Mouse (Mus musculus) ES-E14 (cell line): Measurements from ENCODE around the gene Pi4kb. TPM values are rescaled to one million over a fixed set of nuclear protein-coding genes. Genes with fewer than 3 reads are reported as not detected.

Experiments
- DNase-seq: peaks from one replicate; pipeline ENCODE4 v3.0.0-alpha.2; 2013; ENCODE audit warnings: low read depth, low spot score
- H3K27ac ChIP-seq: 2 replicates; pipeline ENCODE4 v1.5.1; 2012; ENCODE audit warnings: low read depth, mild to moderate bottlenecking, low read length, moderate library complexity, mixed read lengths; ENCODE audit not compliant: poor library complexity, insufficient read depth, severe bottlenecking
- H3K36me3 ChIP-seq: 2 replicates; pipeline ENCODE4 v1.6.1; 2012; ENCODE audit warnings: mild to moderate bottlenecking, low read length, moderate library complexity, mixed read lengths; ENCODE audit not compliant: control insufficient read depth, poor library complexity, insufficient read depth, severe bottlenecking
- H3K4me1 ChIP-seq, 2 experiments: fragments of 150-350 bp in 1 of 2; sonication (generic) in 1 of 2; 2 replicates each; pipeline ENCODE4 v1.6.1; 2012; ENCODE audit warnings: low read length in 2 of 2, mild to moderate bottlenecking in 1 of 2, mixed read lengths in 1 of 2; ENCODE audit not compliant: control insufficient read depth in 2 of 2, insufficient read depth in 2 of 2, poor library complexity in 1 of 2
- H3K4me3 ChIP-seq, 2 experiments: fragments of 150-350 bp in 1 of 2; sonication (generic) in 1 of 2; 2 replicates each; pipeline ENCODE4 v1.5.1; 2012; ENCODE audit warnings: low read length in 2 of 2, low read depth in 1 of 2, mild to moderate bottlenecking in 1 of 2, mixed read lengths in 1 of 2; ENCODE audit not compliant: insufficient read depth in 1 of 2, poor library complexity in 1 of 2, severe bottlenecking in 1 of 2
- H3K9ac ChIP-seq: 2 replicates; pipeline ENCODE4 v1.6.1; 2012; ENCODE audit warnings: low read depth, mild to moderate bottlenecking, low read length, mixed read lengths; ENCODE audit not compliant: poor library complexity, insufficient read depth, severe bottlenecking
- H3K9me3 ChIP-seq: fragments of 150-350 bp; sonication (generic); 2 replicates; pipeline ENCODE4 v1.6.1; 2012; ENCODE audit warnings: low read depth, mild to moderate bottlenecking, low read length; ENCODE audit not compliant: control insufficient read depth, insufficient read depth
- CHD2 ChIP-seq: IDR thresholded peaks from 2 replicates; pipeline ENCODE4 v1.6.1; 2014; ENCODE audit warnings: mild to moderate bottlenecking, low read depth, low read length, inconsistent platforms
- HCFC1 ChIP-seq: IDR thresholded peaks from 2 replicates; pipeline ENCODE4 v1.6.1; 2012; ENCODE audit warnings: low read length, inconsistent platforms, borderline replicate concordance; ENCODE audit not compliant: insufficient read depth
- MAFK ChIP-seq: IDR thresholded peaks from 2 replicates; pipeline ENCODE4 v1.6.1; 2014; ENCODE audit warnings: mild to moderate bottlenecking, low read depth, low read length, inconsistent platforms; ENCODE audit not compliant: insufficient read depth
- ZC3H11A ChIP-seq: IDR thresholded peaks from 2 replicates; pipeline ENCODE4 v1.6.1; 2012; ENCODE audit warnings: low read depth, mild to moderate bottlenecking, inconsistent platforms, low read length, borderline replicate concordance
- ZNF384 ChIP-seq: IDR thresholded peaks from 2 replicates; pipeline ENCODE4 v1.6.1; 2012; ENCODE audit warnings: low read depth, low read length, inconsistent platforms
- in situ Hi-C, 2 experiments: fragments of 600-800 bp; cut with MboI; formaldehyde crosslinking; loops; one replicate each; pipeline ENCODE4 v1.15.1; 2025; ENCODE audit warnings: low sequenced_read_pairs in 2 of 2, inconsistent platforms in 1 of 2; ENCODE audit not compliant: unreplicated experiment in 2 of 2
- total RNA-seq: library from RNA; depleted of rRNA; stranded (reverse); fragments of 300-350 nt; gene quantifications from 2 replicates; pipeline ENCODE4 v1.2.3, GENCODE M21; 2012

Gene Pi4kb
- total RNA-seq, 1 experiment, result 29.7 TPM

DNA sequence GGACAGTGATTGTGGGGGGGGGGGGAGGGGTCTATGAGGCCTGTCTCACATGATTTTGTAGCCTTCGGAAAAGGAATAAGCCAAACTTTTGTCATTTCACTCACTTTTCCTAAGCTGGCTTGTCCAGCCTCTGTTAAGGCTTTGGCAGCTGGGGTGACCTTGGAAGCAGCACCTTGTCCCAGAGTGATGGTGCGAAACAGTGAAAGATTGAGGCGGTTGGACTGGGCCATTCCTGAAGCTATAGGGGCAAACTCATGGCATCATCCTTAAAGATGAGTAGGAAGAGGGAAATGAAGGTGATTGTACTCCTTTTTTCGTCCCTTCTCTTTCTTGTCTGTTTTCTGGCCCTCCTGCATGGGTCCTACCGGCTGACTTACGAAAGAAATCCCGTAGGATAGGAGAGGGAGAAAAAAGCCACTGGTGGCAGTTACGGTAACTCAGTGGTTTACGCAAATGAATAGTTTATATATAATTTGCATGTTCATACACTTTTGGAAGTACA is 454 bp upstream of the Pi4kb start:
- Histone ChIP-seq H3K9me3 (no peaks in the 10 kb centered on the region), H3K9ac (peak overlapping the region; percentile 68; the same call in 1 of the 2 replicates), H3K4me1 (peaks cover 0 to 3% of the 10 kb centered on the region in 2 experiments; a peak in 1 of 4 replicates), H3K4me3 (peak overlapping the region; percentile 63 to 97), H3K36me3 (no peaks in the 10 kb centered on the region), H3K27ac (no peak overlapping the region)
- TF ChIP-seq MAFK (no peak), ZC3H11A (no peak), CHD2 (no peak)
- in situ Hi-C loops, result no loop called here
- DNase-seq, result no peak

DNA sequence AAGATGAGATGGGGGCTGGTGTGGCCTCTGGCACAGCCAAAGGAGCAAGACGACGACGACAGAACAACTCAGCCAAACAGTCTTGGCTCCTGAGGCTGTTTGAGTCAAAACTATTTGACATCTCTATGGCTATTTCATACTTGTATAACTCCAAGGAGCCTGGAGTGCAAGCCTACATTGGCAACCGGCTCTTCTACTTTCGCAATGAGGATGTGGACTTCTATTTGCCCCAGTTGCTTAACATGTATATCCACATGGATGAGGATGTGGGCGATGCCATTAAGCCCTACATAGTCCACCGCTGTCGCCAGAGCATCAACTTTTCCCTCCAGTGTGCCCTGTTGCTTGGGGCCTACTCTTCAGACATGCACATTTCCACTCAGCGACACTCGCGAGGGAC is 9.8 kb downstream of the Pi4kb start:
- peaks cover 0 to 7% of the 10 kb centered on the region in 2 experiments; a peak in 2 of 4 replicates for H3K4me1 ChIP-seq
- TF ChIP-seq MAFK (no peak), CHD2 (no peak), HCFC1 (no peak), ZNF384 (no peak), ZC3H11A (no peak)
- H3K9me3 ChIP-seq, result no peaks in the 10 kb centered on the region
- H3K9ac ChIP-seq, result no peak overlapping the region
- in situ Hi-C loops, result no loop called here
- no peak overlapping the region for H3K27ac ChIP-seq
- H3K36me3 ChIP-seq, result peaks cover 9% of the 10 kb centered on the region; the same call in 1 of the 2 replicates
- no peak overlapping the region for H3K4me3 ChIP-seq
- no peak for DNase-seq

DNA sequence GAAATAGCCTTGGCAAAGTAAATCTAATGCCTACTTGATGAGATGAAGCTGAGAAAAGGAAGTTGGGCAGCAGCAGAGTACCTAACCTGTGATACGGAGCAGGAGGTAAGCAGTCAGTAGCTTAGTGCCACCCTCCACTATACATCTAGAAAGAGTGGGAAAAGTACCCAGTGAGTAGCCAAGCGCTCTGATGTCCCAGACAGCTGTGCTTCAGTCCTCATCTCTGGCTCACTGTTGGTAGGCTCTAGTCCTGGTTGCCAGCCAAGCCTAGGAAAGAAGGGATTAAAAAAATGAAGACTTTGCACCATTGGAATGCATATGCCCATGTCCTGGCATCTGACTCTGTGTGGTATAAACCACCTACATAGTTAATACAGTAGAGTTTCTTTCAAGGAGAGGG is 11.0 kb downstream of the Pi4kb start:
- no peaks in the 10 kb centered on the region for H3K9me3 ChIP-seq
- H3K27ac ChIP-seq, result no peak overlapping the region
- peaks cover 9% of the 10 kb centered on the region; the same call in 1 of the 2 replicates for H3K36me3 ChIP-seq
- H3K4me1 ChIP-seq, result peaks cover 0 to 7% of the 10 kb centered on the region in 2 experiments; a peak in 2 of 4 replicates
- in situ Hi-C loops, result no loop called here
- TF ChIP-seq ZNF384, result no peak
- TF ChIP-seq ZC3H11A, result no peak
- no peak for TF ChIP-seq HCFC1
- TF ChIP-seq MAFK, result no peak
- TF ChIP-seq CHD2, result no peak
- no peak overlapping the region for H3K9ac ChIP-seq
- no peak overlapping the region for H3K4me3 ChIP-seq
- no peak for DNase-seq

DNA sequence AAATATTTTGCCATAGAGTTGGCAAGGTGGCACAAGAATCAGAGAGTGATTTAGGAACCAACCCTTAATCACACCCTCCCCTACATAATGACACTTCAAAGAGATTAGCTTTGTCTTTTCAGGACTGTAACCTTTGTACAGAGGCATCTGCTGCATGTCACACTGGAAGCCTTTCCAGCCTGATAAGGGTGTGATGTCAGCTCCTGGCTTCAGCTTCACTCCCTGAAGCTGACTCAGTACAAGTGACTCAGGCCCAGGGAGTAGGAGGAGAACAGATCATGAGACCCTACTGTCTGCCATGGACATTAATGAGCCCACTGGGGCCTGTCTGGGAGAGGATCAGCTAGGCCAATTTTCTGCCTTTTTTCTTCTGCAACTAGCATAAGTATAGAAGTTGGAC is 13.0 kb downstream of the Pi4kb start:
- in situ Hi-C loops, result no loop called here
- Histone ChIP-seq H3K4me3 (no peak overlapping the region), H3K9ac (no peak overlapping the region), H3K36me3 (peaks cover 9% of the 10 kb centered on the region; the same call in 1 of the 2 replicates), H3K27ac (no peak overlapping the region), H3K9me3 (no peaks in the 10 kb centered on the region), H3K4me1 (peaks cover 0 to 7% of the 10 kb centered on the region in 2 experiments; a peak in 2 of 4 replicates)
- no peak for DNase-seq
- TF ChIP-seq HCFC1, result no peak

DNA sequence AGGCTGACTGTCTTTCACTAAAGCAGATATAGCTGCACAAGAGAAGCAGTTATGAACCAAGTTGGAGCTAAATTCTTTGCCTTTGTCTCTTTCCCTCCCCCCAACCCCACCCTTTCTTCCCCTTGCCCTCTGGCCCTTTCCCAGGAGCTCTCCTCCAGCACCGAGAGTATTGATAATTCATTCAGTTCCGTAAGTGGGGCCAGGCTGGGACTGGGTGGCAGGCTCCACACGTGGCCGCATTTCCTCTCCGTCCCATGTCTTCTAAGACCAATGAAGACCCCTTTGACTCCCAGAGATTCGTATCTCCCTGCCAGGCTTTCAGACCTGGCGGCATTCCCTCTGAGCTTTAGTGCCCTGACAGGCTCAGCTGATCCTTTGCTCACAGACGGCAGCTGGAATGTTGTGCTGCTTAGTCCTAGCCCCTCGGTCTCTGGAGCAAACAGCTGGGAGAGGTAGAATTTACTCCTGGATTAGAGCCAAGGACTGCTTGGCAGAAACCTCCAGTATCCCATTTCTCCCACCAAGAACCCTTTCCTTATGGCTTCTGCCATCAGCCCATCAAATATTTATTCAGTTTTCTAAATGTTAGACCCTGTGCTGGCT is 14.7 kb downstream of the Pi4kb start:
- Histone ChIP-seq H3K9ac (no peak overlapping the region; the same call in 1 of the 2 replicates), H3K9me3 (no peaks in the 10 kb centered on the region), H3K4me1 (peaks cover 0 to 7% of the 10 kb centered on the region in 2 experiments; a peak in 2 of 4 replicates), H3K27ac (no peak overlapping the region), H3K4me3 (no peak overlapping the region), H3K36me3 (peaks cover 8% of the 10 kb centered on the region)
- no peak for TF ChIP-seq HCFC1
- TF ChIP-seq MAFK, result no peak
- TF ChIP-seq CHD2, result no peak
- no peak for TF ChIP-seq ZNF384
- no peak for TF ChIP-seq ZC3H11A
- no peak for DNase-seq
- in situ Hi-C loops, result no loop called here
